Mouse (Mus musculus) retina, postnatal 1 day (tissue): Measurements from ENCODE around the gene Adcy6.

ENCODE experiments used
- DNase-seq: peaks from one replicate; pipeline ENCODE4 v3.0.0-alpha.2; 2012

Adcy6 gene

GRCm38 (mm10) chr15:98609331-98610130 lies at the start of gene Adcy6:
Gene Adcy6, minus strand, starts transcription at chr15:98610076.
- DNase-seq = peak; percentile 95

DNA sequence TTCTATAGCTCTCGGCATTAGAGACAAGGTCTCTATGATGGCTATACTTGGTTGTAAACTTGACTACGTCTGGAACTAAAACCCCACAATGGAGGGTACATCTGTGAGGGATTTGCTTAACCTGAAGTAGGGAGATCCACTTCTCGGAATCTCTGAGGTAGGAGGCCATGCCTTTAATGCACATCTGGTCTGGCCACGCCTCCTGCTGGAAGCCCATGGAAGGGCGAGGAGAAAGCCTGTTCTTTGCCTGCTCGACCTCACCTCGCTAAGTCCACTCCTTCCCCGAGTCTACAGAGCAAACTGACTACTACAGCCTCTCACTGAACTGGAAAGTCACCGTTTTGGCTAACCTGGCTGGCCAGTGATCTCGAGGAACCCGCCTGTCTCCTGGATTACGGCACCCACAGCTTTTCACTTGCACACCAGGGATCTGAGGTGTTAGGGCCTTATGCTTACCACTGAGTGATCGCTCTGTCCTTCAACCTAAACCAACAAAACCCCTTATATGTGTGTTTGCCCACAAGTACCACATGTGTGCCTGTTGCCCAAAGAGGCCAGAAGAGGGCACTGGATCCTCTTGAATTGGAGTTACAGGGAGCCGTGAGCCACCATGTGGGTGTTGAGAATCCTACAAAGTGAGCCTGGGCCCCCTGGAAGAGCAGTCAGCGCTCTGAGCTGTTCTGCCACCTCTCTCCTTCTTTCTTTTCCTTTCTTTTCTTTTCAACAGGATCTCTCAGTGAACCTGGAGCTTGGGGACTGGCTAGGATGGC lies 47.3 kb upstream of the Adcy6 start:
- no peak for DNase-seq

DNA sequence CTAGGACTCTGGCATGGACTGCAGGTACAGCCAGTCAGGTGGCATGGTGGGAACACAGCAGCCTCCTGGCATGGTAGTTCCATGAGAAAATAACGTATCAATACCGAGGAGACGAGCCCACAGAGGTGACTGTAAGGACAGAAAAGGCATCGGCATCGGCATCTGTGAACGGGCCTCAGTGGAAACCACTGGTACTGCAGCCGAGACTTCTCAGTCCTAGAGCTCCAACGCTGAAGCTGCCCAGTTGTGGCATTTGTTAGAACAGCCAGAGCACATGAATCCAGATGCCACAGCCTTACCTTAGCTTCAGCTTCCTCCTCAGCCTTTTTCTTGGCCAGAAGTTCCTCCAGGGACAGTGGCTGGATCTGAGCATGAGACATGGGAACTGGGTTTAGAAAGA lies 42.3 kb upstream of the Adcy6 start:
- DNase-seq = no peak

GRCm38 (mm10) chr15:98651431-98651830 lies 41.6 kb upstream of the Adcy6 start:
- no peak for DNase-seq

GRCm38 (mm10) chr15:98648071-98648470 lies 38.2 kb upstream of the Adcy6 start:
- no peak for DNase-seq

DNA sequence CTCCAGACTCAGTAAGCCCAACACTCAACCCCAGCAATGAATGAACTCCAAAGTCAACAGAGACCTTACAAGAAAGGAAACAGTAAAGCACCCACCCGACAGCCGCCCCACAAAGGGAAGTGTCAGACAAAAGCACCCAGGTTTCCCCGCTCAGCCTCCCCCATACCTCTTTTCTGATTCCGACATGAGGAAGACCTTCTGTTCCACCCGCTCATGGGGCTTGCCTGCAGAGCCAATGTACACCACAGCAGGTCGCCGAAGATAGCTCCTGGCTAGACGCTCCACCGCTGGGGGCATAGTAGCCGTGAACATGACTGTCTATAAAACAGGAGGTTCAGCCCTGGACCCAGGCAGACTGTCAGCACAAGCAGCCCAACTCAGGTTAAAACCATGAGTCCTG lies 37.4 kb upstream of the Adcy6 start:
- DNase-seq = no peak

- no peak for DNase-seq
Measured at GRCm38 (mm10) chr15:98646737-98647136, 36.9 kb upstream of the Adcy6 start.

GRCm38 (mm10) chr15:98645057-98646026 lies 35.5 kb upstream of the Adcy6 start:
- DNase-seq = no peak

DNA sequence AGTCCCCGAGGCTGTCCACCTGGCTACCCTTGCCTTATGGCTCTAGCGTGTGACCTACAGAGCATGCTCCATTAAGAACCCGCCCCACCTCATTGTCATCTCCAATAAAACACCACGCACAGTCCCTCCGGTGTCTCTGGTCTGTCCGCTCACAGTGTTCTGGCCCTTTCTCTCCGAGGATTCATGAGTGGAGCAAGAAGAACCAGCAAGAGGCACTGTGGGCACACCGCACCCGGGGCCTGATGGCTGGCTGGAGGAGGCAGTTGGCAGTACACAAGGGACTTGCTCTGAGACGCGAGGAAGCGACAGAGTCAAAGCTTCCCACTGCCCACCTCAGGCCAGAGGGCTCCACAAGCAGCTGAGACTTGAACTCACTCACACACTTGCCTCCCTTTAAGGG lies 34.5 kb upstream of the Adcy6 start:
- DNase-seq = no peak

GRCm38 (mm10) chr15:98640157-98640556 lies 30.3 kb upstream of the Adcy6 start:
- no peak for DNase-seq

DNA sequence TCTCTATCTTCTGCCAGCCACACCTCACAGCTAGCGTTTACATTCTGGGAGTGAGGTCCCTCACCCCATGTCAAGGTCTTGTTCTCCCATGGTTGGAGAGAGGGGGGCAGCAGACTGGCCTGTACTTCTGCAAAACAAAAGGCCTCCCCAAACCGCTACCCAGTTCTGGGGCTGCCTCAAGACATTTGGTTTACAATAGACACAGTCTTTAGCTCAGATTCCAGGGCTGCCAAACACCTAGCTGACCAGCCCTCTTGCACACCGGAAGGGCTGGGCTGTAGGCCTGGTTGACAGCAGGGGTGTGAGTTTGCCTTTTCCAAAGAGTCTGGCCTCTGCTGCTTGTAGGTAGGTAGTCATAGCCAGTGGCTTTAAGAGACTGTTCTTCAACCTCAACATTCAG lies 27.3 kb upstream of the Adcy6 start:
- no peak for DNase-seq

DNA sequence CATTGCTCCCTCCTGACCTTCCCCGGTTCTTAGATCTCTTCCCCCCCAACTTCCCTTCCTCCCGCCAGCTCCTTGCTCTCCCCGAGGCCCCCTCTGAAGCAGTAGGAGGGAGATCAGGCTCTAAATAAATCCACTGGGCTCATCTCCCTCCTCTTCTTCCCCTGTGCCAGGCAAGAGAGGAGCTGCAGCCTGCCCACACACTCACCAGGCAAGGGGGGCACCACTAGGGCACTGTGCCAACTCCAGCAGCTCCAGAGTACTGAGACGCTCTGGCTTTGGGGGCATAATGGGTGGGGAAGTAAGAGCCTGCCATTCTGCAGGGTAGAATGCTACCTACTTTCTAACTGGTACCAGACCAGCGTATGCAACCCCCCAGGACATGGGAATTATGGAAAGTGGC lies 26.6 kb upstream of the Adcy6 start:
- DNase-seq = peak; percentile 66

GRCm38 (mm10) chr15:98635291-98635841 lies 25.5 kb upstream of the Adcy6 start:
- DNase-seq = peak; percentile 63

GRCm38 (mm10) chr15:98634541-98635081 lies 24.7 kb upstream of the Adcy6 start:
- peak; percentile 91 for DNase-seq

DNA sequence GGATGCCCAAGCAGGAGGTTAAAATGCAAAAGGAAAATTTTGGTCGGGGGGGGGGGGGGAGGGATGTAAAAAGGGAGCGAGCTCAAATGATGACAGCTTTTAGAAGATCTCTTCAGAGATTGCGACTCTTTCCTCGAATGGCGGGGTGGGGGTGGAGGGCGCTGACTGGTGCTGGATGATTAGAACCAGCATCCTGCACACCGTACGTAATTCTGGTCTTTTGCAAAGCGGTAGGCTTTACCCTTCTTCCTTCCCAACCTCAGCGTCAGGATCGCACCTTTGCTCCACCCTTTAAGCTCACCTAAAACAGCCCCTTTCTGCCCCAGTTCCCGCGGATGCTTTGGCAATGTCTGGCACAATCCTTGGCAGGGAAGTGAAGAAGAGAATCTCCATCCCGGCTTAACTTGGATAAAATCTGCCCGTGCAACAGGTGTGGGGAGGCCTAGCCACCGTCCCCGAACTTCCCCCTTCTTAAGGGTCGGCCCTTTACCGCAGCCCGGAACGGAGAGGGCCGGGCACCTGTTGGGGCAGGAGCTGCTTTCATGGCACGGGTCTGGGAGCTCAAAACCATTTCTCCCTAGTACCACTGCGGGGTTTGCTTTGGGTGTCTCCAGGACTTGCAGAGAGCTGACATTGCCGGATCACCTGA lies 24.1 kb upstream of the Adcy6 start:
- DNase-seq = no peak

DNA sequence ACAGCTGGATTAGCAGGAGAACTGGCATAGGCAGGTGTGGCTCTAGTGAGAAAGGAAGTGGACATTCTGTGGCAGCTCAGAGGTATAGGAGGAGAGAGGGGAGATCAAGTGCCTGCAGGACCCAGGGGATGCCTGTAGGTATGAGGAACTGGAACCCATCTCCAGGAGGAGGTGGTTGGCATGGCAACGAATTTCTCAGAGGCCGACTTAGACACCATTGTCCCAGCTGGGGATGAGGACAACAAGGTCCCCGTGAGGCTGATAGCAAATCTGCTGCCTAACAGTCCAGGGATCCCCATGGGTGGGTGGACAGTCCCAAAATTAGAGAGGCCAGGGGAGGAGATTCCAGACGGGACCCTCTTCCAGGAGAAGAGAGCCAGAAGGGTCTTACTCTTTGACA lies 23.0 kb upstream of the Adcy6 start:
- DNase-seq = peak; percentile 55

DNA sequence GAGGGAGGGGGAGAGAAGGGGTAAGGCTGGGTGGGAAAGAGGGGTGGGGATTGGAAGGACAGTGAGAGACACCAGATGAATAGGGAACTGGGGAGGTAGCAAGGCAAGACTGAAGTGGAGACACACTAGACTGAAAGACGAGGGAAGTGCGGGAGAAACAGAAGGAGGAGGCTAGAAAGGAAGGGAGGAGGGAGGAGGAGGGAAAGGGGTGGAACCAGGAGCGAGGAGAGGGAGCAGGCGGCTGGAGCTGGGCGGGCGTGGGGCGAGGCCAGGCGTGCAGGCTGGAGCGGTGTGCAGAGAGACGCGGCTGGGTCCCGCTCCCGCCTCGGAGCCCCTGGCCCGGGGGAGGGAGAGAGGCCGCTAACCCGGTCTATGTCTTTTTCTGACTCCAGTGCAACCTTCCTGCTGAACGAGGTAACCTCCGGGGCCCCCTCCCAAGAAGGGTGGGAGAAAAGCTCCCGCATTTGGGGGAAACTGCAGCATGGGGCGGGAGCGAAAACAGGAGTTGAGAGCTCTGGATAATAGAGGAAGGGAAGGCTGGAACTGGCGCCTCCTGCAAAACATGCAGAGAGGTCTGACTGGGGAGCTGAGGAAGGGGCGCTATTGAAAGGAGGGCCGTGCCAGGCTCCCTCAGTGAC lies 22.4 kb upstream of the Adcy6 start:
- peak; percentile 77 for DNase-seq

DNA sequence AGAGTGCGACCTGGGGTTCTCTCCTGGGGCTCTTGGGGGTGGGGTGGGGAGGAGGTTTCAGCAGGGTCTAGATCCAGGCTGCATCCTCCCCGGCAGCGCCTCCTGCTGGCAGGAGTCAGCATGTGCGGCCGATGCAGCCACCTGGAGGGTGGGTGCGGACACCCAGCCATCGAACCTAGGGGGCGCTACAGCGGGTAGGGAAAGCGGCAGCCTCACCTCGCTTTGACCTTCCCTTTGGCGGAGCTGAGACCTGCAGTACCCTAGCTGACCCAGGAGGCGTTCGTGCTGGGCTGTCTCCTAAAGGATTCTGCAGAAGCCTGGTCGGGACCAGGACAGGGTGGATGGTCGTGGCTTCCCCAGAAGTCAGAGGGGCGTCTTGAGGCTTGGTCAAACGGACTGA lies 21.6 kb upstream of the Adcy6 start:
- DNase-seq = peak; percentile 92

GRCm38 (mm10) chr15:98630540-98630939 lies 20.7 kb upstream of the Adcy6 start, which contains the start of gene Cacnb3:
Gene Cacnb3, plus strand, starts transcription at chr15:98630840.
- DNase-seq = no peak

- DNase-seq = no peak
Measured at GRCm38 (mm10) chr15:98629464-98629863, 19.6 kb upstream of the Adcy6 start.

DNA sequence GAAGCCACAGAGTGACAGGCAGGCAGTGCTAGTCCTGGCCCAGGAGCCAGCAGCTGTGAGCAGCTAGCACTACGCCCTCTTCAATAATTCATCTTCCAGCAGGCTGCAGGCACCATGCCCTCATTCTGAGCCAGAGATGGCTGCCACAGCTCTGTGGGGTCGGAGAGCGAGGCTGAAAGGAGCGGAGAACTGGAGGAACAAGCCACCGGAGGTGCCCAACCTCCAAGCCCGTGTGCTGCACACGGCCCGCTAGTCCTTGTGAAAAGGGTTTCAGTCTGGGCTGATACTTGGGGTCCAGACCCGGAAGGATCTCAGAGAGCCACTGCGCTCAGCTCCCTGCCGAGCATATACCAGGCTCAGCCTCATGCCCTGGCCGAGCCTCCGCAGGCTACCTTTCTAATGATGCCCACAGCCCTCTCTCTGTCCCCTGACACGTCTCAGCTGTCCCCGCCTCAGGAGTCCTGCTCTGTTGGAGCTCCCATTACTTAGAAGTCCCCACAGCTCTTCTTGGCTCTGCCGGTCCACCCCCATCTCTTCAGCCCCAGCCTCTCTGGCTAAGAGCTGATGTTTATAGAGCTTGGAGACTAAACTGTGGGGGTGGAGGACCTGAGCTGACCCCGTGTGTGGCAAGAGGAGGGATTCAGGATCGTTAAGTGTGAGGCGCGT lies 18.8 kb upstream of the Adcy6 start:
- peak; percentile 68 for DNase-seq
